Mouse (Mus musculus): ENCODE data around the gene Olfr998.
"Not testable (repeated sequence)": the region's sequence is repeated elsewhere in the genome, so short reads cannot be mapped to it uniquely, and the experiment has no call there.

Gene Olfr998

DNA sequence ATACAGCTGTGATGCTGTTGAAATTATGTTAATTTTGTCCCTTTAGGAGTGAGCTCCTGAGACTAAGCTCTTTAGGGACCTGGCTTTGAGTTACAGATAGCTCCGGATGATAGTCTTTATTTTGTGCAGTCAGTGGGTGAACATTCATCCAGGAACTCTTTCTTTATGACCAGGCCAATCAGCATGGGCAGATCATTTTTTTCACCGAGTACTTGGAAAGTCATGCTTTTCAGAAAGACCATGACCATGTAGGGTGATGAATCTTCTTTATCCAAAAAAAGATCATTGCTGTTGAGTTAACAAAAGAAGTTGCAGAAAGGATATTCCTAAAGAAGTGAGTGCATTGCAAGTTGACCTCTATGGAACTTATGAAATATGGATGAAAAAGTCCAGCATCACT, at the start of gene Olfr998:
Gene Olfr998 (plus strand): TSS at position 301 of the 400 bp plus-strand sequence.
- DNase-seq = not testable (repeated sequence)

DNA sequence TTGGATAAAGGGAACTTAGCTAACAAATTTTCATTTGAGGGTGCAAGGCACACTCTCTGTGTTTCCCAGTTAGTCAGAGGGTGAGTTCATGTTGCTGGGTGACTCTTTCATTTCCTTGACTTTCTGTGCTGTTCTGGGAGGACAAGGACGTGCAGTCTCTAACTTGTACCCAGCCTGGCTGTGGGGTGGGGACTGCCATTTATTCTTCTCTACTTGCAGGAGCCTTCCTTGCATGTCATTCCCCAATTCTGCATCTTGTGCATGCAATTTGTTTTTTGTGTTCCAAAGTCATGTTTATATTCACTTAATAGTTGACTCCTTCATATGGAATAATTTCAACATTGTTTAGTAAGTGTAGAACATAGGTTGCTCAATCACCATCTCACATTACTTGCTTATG, 33.9 kb upstream of the Olfr998 start:
- DNase-seq = no peak

DNA sequence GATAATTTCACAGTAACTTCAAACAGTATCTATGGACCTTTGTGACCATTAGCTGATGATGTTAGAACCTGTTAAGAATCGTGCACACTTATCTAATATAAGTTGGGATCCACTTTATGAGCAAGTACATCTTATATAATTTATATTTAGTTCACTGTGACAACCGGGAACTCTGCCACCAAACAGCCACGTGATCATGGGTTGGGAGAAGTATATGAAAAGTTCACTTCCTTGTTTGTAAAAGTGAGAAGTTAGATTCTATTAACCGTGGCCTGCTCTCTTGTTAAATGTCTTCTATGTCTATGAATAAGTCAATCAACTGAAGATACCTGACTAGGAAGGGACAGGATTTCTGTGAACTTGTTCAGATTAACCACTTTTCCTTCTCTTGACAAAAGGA, 28.5 kb upstream of the Olfr998 start:
- no peak for DNase-seq

DNA sequence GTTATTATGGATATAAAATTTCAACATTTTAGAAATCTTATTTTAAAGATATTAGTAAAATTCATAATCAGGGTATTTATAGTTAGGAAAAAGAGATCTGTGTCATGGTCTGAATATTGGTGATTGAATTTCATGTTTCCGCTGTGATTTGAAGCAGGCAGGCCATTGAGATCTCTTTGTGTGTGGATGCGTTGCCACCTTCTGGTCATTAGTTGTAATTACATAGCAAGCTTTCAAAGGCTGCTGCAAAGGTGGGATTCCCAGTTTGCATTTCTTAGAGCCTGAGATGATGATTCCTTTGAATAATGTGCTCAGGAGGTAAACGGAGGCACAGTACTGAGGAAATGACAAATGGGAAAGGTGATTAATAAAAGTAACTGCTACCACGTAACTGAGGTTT, 27.6 kb upstream of the Olfr998 start:
- DNase-seq = peak; percentile 7

DNA sequence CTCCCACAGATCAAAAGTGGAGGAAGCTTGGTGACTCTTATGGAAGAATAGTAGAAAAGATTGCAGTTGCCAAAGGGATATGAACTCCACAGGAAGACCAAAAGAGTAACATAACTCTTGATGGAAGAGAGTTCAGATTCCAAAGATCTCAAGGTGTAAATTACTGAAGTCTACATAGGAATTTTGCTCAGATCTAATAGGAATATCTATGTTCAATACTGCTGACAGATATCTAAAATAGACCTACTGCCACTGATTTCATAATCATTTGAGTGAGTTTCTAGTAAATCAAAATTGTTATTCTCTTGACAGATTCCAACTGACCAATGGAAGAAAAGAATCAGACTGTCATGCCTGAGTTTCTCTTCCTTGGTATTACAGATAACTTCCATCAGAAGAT, 9.8 kb upstream of the Olfr998 start, which contains the start of gene Olfr996:
Gene Olfr996 (plus strand): TSS at position 301 of the 400 bp plus-strand sequence.
- no peak for DNase-seq

DNA sequence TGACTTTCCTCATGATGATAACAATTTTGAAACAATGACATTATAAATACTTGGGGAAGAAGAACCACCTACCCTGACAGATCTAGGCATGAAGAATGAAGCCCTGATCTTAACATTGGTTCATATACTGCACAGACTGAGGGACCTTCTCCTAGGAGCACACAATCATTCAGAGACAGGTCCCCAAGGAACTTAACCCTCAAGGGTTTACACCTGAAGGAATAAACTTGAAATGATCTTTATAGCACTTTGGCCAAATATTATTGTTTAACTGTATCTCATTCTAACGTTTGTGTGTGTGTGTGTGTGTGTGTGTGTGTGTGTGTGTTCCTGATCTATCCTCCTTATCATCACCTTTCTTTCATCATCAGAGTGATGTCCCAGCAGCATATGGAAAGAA, 23.1 kb downstream of the Olfr998 start, which contains the start of gene Olfr1000:
Gene Olfr1000 (minus strand): TSS at position 101 of the 400 bp plus-strand sequence.
- DNase-seq = no peak
